Mouse (Mus musculus) liver, embryonic 14.5 days (tissue): Measurements from ENCODE around the gene Kcnk15.

ENCODE experiments used
- CTCF ChIP-seq: IDR thresholded peaks from 2 replicates; pipeline ENCODE4 v1.5.1; 2016; ENCODE audit warnings: antibody characterized with exemption, low read depth, control low read depth
- EP300 ChIP-seq: IDR thresholded peaks from 2 replicates; pipeline ENCODE4 v1.6.1; 2016; ENCODE audit warnings: antibody characterized with exemption, low read depth

DNA sequence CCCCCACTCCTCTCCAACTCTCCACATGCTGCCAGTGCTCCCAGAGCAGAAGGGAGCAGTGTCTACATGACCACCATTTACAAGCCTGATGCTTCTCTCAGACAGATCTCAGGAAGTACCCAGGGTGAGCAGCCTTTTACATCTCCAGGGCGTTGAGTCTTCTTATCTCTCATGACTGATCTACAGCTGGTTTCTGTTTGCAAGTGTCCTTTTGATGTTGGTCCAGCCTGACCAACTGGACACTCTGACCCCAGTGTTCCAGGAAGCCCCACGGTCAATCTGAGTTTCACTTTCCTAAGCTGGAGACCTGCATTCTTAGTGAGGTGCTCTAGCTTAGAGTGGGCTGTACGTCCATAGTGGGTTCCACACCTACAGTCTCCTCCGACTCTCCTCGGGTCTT, 49.6 kb upstream of the Kcnk15 start:
- TF ChIP-seq CTCF (no peak), EP300 (no peak)
